Mouse (Mus musculus) midbrain, embryonic 16.5 days (tissue): ENCODE results near the gene Patj. TPM values are rescaled to one million over a fixed set of nuclear protein-coding genes. Genes with fewer than 3 reads are reported as not detected.

Experiments used
- ATAC-seq: fragments of 200-750 bp; cut with Nextera tagmentation; 2 replicates; pipeline ENCODE4 v1.8.0; 2017; ENCODE audit warnings: moderate TSS enrichment
- H3K27ac ChIP-seq: fragments of 300-500 bp; sonication (generic); 2 replicates; pipeline ENCODE4 v1.5.1; 2014; ENCODE audit warnings: mild to moderate bottlenecking, low read length, mixed read lengths
- H3K27me3 ChIP-seq: fragments of 300-500 bp; sonication (generic); 2 replicates; pipeline ENCODE4 v1.6.1; 2014; ENCODE audit warnings: low read depth, low read length, mixed read lengths; ENCODE audit not compliant: control insufficient read depth, insufficient read depth
- H3K36me3 ChIP-seq: fragments of 300-500 bp; sonication (generic); 2 replicates; pipeline ENCODE4 v1.6.1; 2014; ENCODE audit warnings: mild to moderate bottlenecking, low read length, moderate library complexity, mixed read lengths; ENCODE audit not compliant: control insufficient read depth, insufficient read depth
- H3K4me1 ChIP-seq: fragments of 300-500 bp; sonication (generic); 2 replicates; pipeline ENCODE4 v1.6.1; 2014; ENCODE audit warnings: mild to moderate bottlenecking, low read length, mixed read lengths; ENCODE audit not compliant: control insufficient read depth, insufficient read depth
- H3K4me2 ChIP-seq: fragments of 300-500 bp; sonication (generic); 2 replicates; pipeline ENCODE4 v1.6.1; 2014; ENCODE audit warnings: mild to moderate bottlenecking, low read length, mixed read lengths
- H3K4me3 ChIP-seq: fragments of 300-500 bp; sonication (generic); 2 replicates; pipeline ENCODE4 v1.5.1; 2014; ENCODE audit warnings: low read depth, mild to moderate bottlenecking, low read length, moderate library complexity, mixed read lengths
- H3K9ac ChIP-seq: fragments of 300-500 bp; sonication (generic); 2 replicates; pipeline ENCODE4 v1.6.1; 2014; ENCODE audit warnings: low read depth, low read length, mixed read lengths
- H3K9me3 ChIP-seq: fragments of 300-500 bp; sonication (generic); replicated peaks from 2 replicates; pipeline ENCODE4 v1.6.1; 2014; ENCODE audit warnings: mild to moderate bottlenecking, low read length, mixed read lengths; ENCODE audit not compliant: control insufficient read depth, poor library complexity, severe bottlenecking
- WGBS: fragments of 180-500 bp; shearing (Covaris S2); extraction: QIAGEN DNeasy Blood & Tissue Kit; methylation state at CpG from one replicate; pipeline ENCODE4 v1.1.7; 2014; 5-methylcytosine and 5-hydroxymethylcytosine counted together
- polyA plus RNA-seq: library from polyadenylated mRNA; unstranded; fragments of >200 nt; fragmentation: Nextera tagmentation; extraction: Ambion mirVana; gene quantifications from 2 replicates; pipeline ENCODE4 v1.2.1, GENCODE M21; 2015

Patj gene
- polyA plus RNA-seq, 1 experiment from 2014 or later = 9.9 TPM

- ATAC-seq = peak; percentile 78
- peak overlapping the region; percentile 44 for H3K9ac ChIP-seq
- H3K27me3 ChIP-seq = no peaks in the 10 kb centered on the region
- 29% methylated on average over 12 of the region's 12 CpGs for WGBS
- 0 out of 2 replicates have a peak overlapping the region, but pooled peaks have one; percentile 7 for H3K4me3 ChIP-seq
- peak overlapping the region; percentile 48 for H3K27ac ChIP-seq
- peak overlapping the region; percentile 41 for H3K4me2 ChIP-seq
- peaks cover 18% of the 10 kb centered on the region for H3K4me1 ChIP-seq
- no peaks in the 10 kb centered on the region for H3K36me3 ChIP-seq
- no peaks in the 10 kb centered on the region for H3K9me3 ChIP-seq
Observed at GRCm38 (mm10) chr4:98546456-98547176, 151.0 kb downstream of the Patj start.

DNA sequence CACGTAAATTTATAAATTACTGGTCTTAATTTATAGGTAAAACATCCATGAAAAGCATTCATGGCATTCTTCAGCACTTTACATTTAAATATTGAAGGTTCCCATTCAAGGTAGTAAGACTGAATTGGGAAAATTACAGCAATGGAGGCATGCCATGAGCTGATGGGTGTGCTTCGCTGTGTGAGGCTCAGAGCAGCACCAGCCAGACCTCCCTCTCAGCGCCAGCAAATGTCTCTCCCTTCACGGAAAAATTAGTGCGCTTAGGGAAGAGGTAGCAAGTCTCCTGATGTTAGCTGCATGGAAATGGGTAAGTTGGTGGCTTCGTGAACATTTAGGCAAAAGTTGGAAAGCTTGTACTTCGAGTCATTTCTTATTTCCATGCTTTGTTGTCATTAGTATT, 153.9 kb downstream of the Patj start:
- WGBS = 87% methylated on average over 7 of the region's 7 CpGs
- Histone ChIP-seq H3K27ac (no peak overlapping the region), H3K27me3 (no peaks in the 10 kb centered on the region), H3K9me3 (no peaks in the 10 kb centered on the region), H3K4me3 (no peak overlapping the region), H3K9ac (no peak overlapping the region), H3K4me1 (peaks cover 20% of the 10 kb centered on the region), H3K4me2 (no peak overlapping the region), H3K36me3 (no peaks in the 10 kb centered on the region)
- ATAC-seq = no peak

- 96% methylated on average over 5 of the region's 5 CpGs for WGBS
- H3K4me1 ChIP-seq = peaks cover 20% of the 10 kb centered on the region
Observed at GRCm38 (mm10) chr4:98550116-98550515, 154.5 kb downstream of the Patj start.

DNA sequence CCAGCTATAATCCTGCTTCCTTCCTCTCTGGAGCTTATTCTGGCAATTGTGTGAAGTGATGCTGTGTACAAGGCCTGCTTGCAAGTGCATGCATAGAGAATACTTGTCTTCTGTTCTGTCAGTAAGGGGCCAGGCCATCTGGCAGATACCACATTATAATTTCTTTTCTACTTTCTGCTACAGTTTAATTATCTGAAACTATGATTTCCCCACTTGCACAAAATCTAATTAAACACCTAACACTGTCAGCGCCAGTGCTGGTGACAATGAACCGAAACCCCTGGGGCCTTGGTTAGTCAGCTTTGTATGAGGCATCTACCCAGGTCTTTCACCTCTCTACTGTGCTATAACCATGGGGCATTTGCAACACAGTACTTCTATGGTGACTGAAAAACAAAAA, 160.1 kb downstream of the Patj start:
- 65% methylated on average over 2 of the region's 2 CpGs for WGBS
- no peak overlapping the region for H3K9ac ChIP-seq
- ATAC-seq = no peak
- H3K4me2 ChIP-seq = no peak overlapping the region
- H3K36me3 ChIP-seq = no peaks in the 10 kb centered on the region
- H3K27me3 ChIP-seq = no peaks in the 10 kb centered on the region
- no peak overlapping the region for H3K4me3 ChIP-seq
- no peak overlapping the region for H3K27ac ChIP-seq
- H3K9me3 ChIP-seq = no peaks in the 10 kb centered on the region
- peaks cover 12% of the 10 kb centered on the region for H3K4me1 ChIP-seq

More at GRCm38 (mm10) chr4:98550116-98550515, 154.5 kb downstream of the Patj start:
- no peaks in the 10 kb centered on the region for H3K9me3 ChIP-seq
- no peaks in the 10 kb centered on the region for H3K36me3 ChIP-seq
- H3K4me3 ChIP-seq = no peak overlapping the region
- H3K9ac ChIP-seq = no peak overlapping the region
- no peak overlapping the region for H3K4me2 ChIP-seq
- H3K27ac ChIP-seq = no peak overlapping the region
- ATAC-seq = no peak
- H3K27me3 ChIP-seq = no peaks in the 10 kb centered on the region

- peaks cover 12% of the 10 kb centered on the region for H3K4me1 ChIP-seq
- no peak for ATAC-seq
Observed at GRCm38 (mm10) chr4:98556449-98556848, 160.9 kb downstream of the Patj start.

DNA sequence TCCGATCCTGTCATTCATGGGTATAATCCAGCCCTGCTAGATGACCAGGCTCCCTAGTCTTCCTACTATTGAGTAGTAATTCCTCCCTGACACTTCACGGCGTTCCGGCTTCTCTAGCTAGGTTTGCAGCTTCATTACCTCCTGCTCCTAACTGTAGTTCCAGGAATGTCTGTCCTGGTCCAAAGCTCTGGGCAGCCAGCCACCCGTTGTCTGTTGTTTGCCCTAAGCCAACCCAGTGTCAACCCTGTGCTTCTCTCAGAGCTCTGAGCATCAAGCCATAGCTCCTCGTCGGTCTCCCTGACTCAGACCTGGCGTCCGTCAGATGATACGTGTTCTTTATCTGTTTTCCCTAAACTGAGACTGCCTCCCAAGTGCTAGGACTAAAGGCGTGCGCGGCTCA, 161.6 kb downstream of the Patj start:
- ATAC-seq = no peak
- H3K9ac ChIP-seq = no peak overlapping the region
- no peaks in the 10 kb centered on the region for H3K36me3 ChIP-seq
- no peak overlapping the region for H3K27ac ChIP-seq
- H3K4me3 ChIP-seq = no peak overlapping the region
- WGBS = 96% methylated on average over 13 of the region's 13 CpGs
- H3K9me3 ChIP-seq = no peaks in the 10 kb centered on the region
- H3K4me2 ChIP-seq = no peak overlapping the region
- peaks cover 12% of the 10 kb centered on the region for H3K4me1 ChIP-seq
- no peaks in the 10 kb centered on the region for H3K27me3 ChIP-seq

More at GRCm38 (mm10) chr4:98556449-98556848, 160.9 kb downstream of the Patj start:
- Histone ChIP-seq H3K36me3 (no peaks in the 10 kb centered on the region), H3K4me3 (no peak overlapping the region), H3K9me3 (no peaks in the 10 kb centered on the region), H3K9ac (no peak overlapping the region), H3K27ac (no peak overlapping the region), H3K4me2 (no peak overlapping the region), H3K27me3 (no peaks in the 10 kb centered on the region)
- WGBS = 95% methylated on average over 6 of the region's 6 CpGs

- H3K27ac ChIP-seq = peak overlapping the region; percentile 54; the same call in 1 of the 2 replicates
- no peaks in the 10 kb centered on the region for H3K36me3 ChIP-seq
- WGBS = 36% methylated on average over 9 of the region's 9 CpGs
- H3K4me2 ChIP-seq = peak overlapping the region; percentile 14; the same call in 1 of the 2 replicates
- H3K27me3 ChIP-seq = no peaks in the 10 kb centered on the region
- H3K4me1 ChIP-seq = peaks cover 10% of the 10 kb centered on the region
- H3K9me3 ChIP-seq = no peaks in the 10 kb centered on the region
- no peak overlapping the region for H3K4me3 ChIP-seq
- peak; percentile 72; the same call in 1 of the 2 replicates for ATAC-seq
- H3K9ac ChIP-seq = no peak overlapping the region
Observed at GRCm38 (mm10) chr4:98560196-98560830, 164.7 kb downstream of the Patj start.

GRCm38 (mm10) chr4:98563082-98563481, 167.5 kb downstream of the Patj start:
- no peaks in the 10 kb centered on the region for H3K9me3 ChIP-seq
- 0 out of 2 replicates have a peak overlapping the region, but pooled peaks have one; percentile 3 for H3K27ac ChIP-seq
- no peak for ATAC-seq
- no peaks in the 10 kb centered on the region for H3K27me3 ChIP-seq
- no peak overlapping the region for H3K4me2 ChIP-seq
- no peaks in the 10 kb centered on the region for H3K36me3 ChIP-seq
- no peak overlapping the region for H3K4me3 ChIP-seq
- H3K4me1 ChIP-seq = peaks cover 10% of the 10 kb centered on the region
- no peak overlapping the region for H3K9ac ChIP-seq
- WGBS = 43% methylated on average over 5 of the region's 5 CpGs
